Mouse (Mus musculus): ENCODE measurements around the gene Errfi1. TPM values are rescaled to one million over a fixed set of nuclear protein-coding genes. Genes with fewer than 3 reads are reported as not detected.

The Errfi1 gene
- total and polyA plus RNA-seq, 2 experiments from 2014 or later, result 7.4 to 33.7 TPM

DNA sequence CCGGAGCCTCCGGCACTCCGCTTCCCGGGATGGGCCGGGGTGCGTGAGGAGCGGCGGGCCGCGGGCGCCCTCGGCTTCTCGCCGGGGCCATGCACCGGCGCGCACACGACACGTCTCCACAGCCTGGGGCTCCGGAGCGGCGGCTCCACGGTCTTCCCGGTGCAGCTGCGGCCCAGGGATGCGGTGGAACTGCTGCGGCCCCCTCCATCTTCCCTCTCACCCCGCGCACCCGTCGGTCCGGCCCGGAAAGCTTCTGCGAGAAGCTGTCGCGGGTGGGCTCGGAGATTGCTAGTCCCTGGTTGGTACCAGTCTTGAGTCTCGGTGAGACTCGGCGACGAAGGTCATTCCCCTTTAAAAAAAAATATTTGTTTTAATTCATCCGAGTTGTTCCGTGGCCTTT, 1.6 kb downstream of the Errfi1 start:
- peak overlapping the region; percentile 88 for H3K9ac ChIP-seq (replicated peaks; ENCODE audit: low read depth, low read length)
- DNase-seq (ENCODE audit: low spot score) (no peak), ATAC-seq (ENCODE audit: insufficient read depth, low read depth) (peak; percentile 63)
- peak overlapping the region; percentile 91 for H3K4me2 ChIP-seq (ENCODE audit: low read depth, low read length)
- H3K9me3 ChIP-seq (replicated peaks; ENCODE audit: control insufficient read depth, low read length), result no peaks in the 10 kb centered on the region
- H3K4me3 ChIP-seq (ENCODE audit: low read depth, low read length), result peak overlapping the region; percentile 82
- H3K27ac ChIP-seq (ENCODE audit: low read depth), result peak overlapping the region; percentile 93
- peaks cover 5% of the 10 kb centered on the region for H3K4me1 ChIP-seq (ENCODE audit: control insufficient read depth, insufficient read depth)
- under 1% methylated on average over 41 of the region's 43 CpGs for WGBS
- no peaks in the 10 kb centered on the region for H3K36me3 ChIP-seq (replicated peaks; ENCODE audit: control insufficient read depth, insufficient read depth, low read length)
- TF ChIP-seq CTCF (IDR thresholded peaks at IDR 0.05; ENCODE audit: low read depth), result no peak
- no peak for TF ChIP-seq EP300 (IDR thresholded peaks at IDR 0.05; ENCODE audit: low read depth)
- peaks cover 7% of the 10 kb centered on the region; the same call in 1 of the 2 replicates for H3K27me3 ChIP-seq (ENCODE audit: control insufficient read depth, insufficient read depth, low read length)

GRCm38 (mm10) chr4:150860526-150860925, 6.8 kb downstream of the Errfi1 start:
- no peak for DNase-seq (ENCODE audit: low spot score)
- H3K36me3 ChIP-seq (replicated peaks; ENCODE audit: control insufficient read depth, insufficient read depth, low read length), result peaks cover 2% of the 10 kb centered on the region
- WGBS, result 51% methylated on average over 4 of the region's 4 CpGs
- H3K9ac ChIP-seq (replicated peaks; ENCODE audit: low read depth, low read length), result no peak overlapping the region
- no peaks in the 10 kb centered on the region for H3K27me3 ChIP-seq (ENCODE audit: control insufficient read depth, insufficient read depth, low read length)
- no peak overlapping the region; the same call in 1 of the 2 replicates for H3K4me2 ChIP-seq (ENCODE audit: low read depth, low read length)
- H3K4me3 ChIP-seq (ENCODE audit: low read depth, low read length), result no peak overlapping the region
- no peak overlapping the region; the same call in 1 of the 2 replicates for H3K27ac ChIP-seq (ENCODE audit: low read depth)
- H3K4me1 ChIP-seq (ENCODE audit: control insufficient read depth, insufficient read depth), result peaks cover 5% of the 10 kb centered on the region
- no peak for ATAC-seq (ENCODE audit: insufficient read depth, low read depth)
- no peak for TF ChIP-seq EP300 (IDR thresholded peaks at IDR 0.05; ENCODE audit: low read depth)
- no peak for TF ChIP-seq CTCF (IDR thresholded peaks at IDR 0.05; ENCODE audit: low read depth)
- H3K9me3 ChIP-seq (replicated peaks; ENCODE audit: control insufficient read depth, low read length), result no peaks in the 10 kb centered on the region

DNA sequence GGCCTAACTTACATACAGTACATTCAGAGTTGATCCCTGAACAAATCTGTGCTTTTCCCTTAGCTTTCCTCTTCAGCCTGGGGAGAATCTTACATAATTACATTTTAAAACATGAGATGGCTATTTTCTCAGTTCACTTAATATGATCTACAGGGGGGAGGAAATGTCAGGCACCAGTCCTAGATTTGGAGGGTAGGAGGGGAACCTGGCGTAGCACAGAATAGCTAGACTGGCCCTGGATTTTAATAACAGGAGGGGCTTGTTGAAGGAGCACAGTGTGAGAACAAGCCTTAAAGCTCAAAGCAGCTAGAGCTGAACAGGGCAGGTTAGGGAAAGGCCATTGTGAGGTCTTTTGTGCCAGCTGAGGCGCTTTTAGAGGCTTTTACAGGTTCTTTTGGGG, 7.4 kb downstream of the Errfi1 start:
- no peaks in the 10 kb centered on the region; the same call in 1 of the 2 replicates for H3K4me1 ChIP-seq (ENCODE audit: control insufficient read depth, insufficient read depth)
- no peak overlapping the region for H3K9ac ChIP-seq (replicated peaks; ENCODE audit: low read depth, low read length)
- 88% methylated on average over 2 of the region's 2 CpGs for WGBS
- ATAC-seq (ENCODE audit: insufficient read depth, low read depth), result no peak
- no peak overlapping the region for H3K4me3 ChIP-seq (ENCODE audit: low read depth, low read length)
- no peaks in the 10 kb centered on the region for H3K27me3 ChIP-seq (ENCODE audit: control insufficient read depth, insufficient read depth, low read length)
- no peak overlapping the region for H3K4me2 ChIP-seq (ENCODE audit: low read depth, low read length)
- DNase-seq (ENCODE audit: low spot score), result no peak
- TF ChIP-seq CTCF (IDR thresholded peaks at IDR 0.05; ENCODE audit: low read depth) (no peak), EP300 (IDR thresholded peaks at IDR 0.05; ENCODE audit: low read depth) (no peak)
- peaks cover 8% of the 10 kb centered on the region for H3K36me3 ChIP-seq (replicated peaks; ENCODE audit: control insufficient read depth, insufficient read depth, low read length)
- H3K27ac ChIP-seq (ENCODE audit: low read depth), result no peak overlapping the region
- H3K9me3 ChIP-seq (replicated peaks; ENCODE audit: control insufficient read depth, low read length), result no peaks in the 10 kb centered on the region

DNA sequence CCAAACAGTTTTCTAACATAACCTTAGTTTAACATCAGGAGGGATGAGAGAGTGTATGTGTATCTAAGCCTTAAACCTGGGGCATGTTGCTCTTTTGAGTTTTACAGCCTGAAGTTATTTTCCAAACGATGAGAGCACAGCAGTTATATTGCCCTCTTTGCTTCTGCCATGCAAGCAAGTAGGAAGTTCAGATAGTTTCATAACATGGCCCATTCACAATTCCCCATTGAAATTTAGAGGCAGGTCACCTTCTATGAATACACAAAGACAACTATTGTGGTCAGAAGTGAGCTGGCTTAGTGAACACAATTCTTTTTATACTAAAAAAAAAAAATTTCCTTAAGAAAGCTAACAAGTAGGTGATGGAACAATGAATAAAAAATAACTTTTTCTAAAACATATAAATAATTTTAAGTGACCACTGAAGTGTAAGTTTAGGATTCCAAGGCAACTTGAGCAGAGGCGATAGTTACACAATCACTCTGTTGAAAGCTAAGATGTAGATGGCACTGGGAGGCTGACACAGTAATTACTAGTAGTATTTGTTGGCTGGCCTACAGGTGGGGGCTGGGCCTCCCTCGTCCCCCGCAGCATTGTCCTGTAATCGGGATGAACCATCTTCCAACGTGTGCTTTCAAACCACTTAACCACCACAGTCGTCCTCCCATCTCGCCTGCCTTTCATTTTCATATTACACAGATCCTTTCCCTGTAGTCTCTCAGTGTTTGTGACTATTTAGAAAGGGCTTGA, 9.1 kb downstream of the Errfi1 start:
- no peak overlapping the region for H3K9ac ChIP-seq (replicated peaks; ENCODE audit: low read depth, low read length)
- peaks cover 25% of the 10 kb centered on the region for H3K36me3 ChIP-seq (replicated peaks; ENCODE audit: control insufficient read depth, insufficient read depth, low read length)
- H3K27me3 ChIP-seq (ENCODE audit: control insufficient read depth, insufficient read depth, low read length), result no peaks in the 10 kb centered on the region
- H3K4me2 ChIP-seq (ENCODE audit: low read depth, low read length), result no peak overlapping the region
- no peak overlapping the region for H3K4me3 ChIP-seq (ENCODE audit: low read depth, low read length)
- TF ChIP-seq EP300 (IDR thresholded peaks at IDR 0.05; ENCODE audit: low read depth), result no peak
- no peak for TF ChIP-seq CTCF (IDR thresholded peaks at IDR 0.05; ENCODE audit: low read depth)
- DNase-seq (ENCODE audit: low spot score) (no peak), ATAC-seq (ENCODE audit: insufficient read depth, low read depth) (no peak)
- no peak overlapping the region for H3K27ac ChIP-seq (ENCODE audit: low read depth)
- H3K9me3 ChIP-seq (replicated peaks; ENCODE audit: control insufficient read depth, low read length), result no peaks in the 10 kb centered on the region
- WGBS, result 63% methylated on average over 8 of the region's 8 CpGs
- no peaks in the 10 kb centered on the region for H3K4me1 ChIP-seq (ENCODE audit: control insufficient read depth, insufficient read depth)

DNA sequence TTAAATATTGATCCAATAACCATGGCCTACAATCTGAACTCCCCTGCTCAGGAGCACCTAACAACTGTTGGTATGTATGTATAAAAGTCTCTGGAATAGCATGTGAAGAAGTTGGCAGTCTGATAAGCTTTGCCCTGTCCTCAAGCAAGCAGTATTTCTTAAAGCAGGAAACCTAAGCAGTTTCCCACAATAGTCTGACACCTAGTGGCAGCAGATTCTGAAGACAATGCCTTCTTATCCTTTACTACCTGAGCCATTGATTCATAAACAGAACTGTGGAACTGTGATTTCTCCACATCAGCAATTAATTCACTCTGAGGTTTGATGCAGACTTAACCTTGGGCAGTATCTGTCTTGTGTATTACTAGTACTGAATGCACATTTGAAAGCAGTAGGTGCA, 11.7 kb downstream of the Errfi1 start:
- Histone ChIP-seq H3K36me3 (replicated peaks; ENCODE audit: control insufficient read depth, insufficient read depth, low read length) (peaks cover 33% of the 10 kb centered on the region), H3K27ac (ENCODE audit: low read depth) (no peak overlapping the region), H3K4me3 (ENCODE audit: low read depth, low read length) (no peak overlapping the region), H3K4me1 (ENCODE audit: control insufficient read depth, insufficient read depth) (no peaks in the 10 kb centered on the region), H3K9ac (replicated peaks; ENCODE audit: low read depth, low read length) (no peak overlapping the region), H3K4me2 (ENCODE audit: low read depth, low read length) (no peak overlapping the region), H3K27me3 (ENCODE audit: control insufficient read depth, insufficient read depth, low read length) (no peaks in the 10 kb centered on the region), H3K9me3 (replicated peaks; ENCODE audit: control insufficient read depth, low read length) (no peaks in the 10 kb centered on the region)
- ATAC-seq (ENCODE audit: insufficient read depth, low read depth), result no peak
- no peak for DNase-seq (ENCODE audit: low spot score)
- TF ChIP-seq EP300 (IDR thresholded peaks at IDR 0.05; ENCODE audit: low read depth), result no peak
- TF ChIP-seq CTCF (IDR thresholded peaks at IDR 0.05; ENCODE audit: low read depth), result peak; percentile 51

- 89% methylated on average over 11 of the region's 11 CpGs for WGBS
- Histone ChIP-seq H3K4me3 (ENCODE audit: low read depth, low read length) (no peak overlapping the region), H3K4me1 (ENCODE audit: control insufficient read depth, insufficient read depth) (peaks cover 5% of the 10 kb centered on the region; the same call in 1 of the 2 replicates), H3K27ac (ENCODE audit: low read depth) (no peak overlapping the region), H3K27me3 (ENCODE audit: control insufficient read depth, insufficient read depth, low read length) (no peaks in the 10 kb centered on the region), H3K4me2 (ENCODE audit: low read depth, low read length) (no peak overlapping the region), H3K36me3 (replicated peaks; ENCODE audit: control insufficient read depth, insufficient read depth, low read length) (peaks cover 33% of the 10 kb centered on the region), H3K9ac (replicated peaks; ENCODE audit: low read depth, low read length) (no peak overlapping the region), H3K9me3 (replicated peaks; ENCODE audit: control insufficient read depth, low read length) (no peaks in the 10 kb centered on the region)
- DNase-seq (ENCODE audit: low spot score) (no peak), ATAC-seq (ENCODE audit: insufficient read depth, low read depth) (no peak)
- TF ChIP-seq EP300 (IDR thresholded peaks at IDR 0.05; ENCODE audit: low read depth) (no peak), CTCF (IDR thresholded peaks at IDR 0.05; ENCODE audit: low read depth) (no peak)
These were observed 12.3 kb downstream of the Errfi1 start for GRCm38 (mm10) chr4:150866069-150866468.
